Mouse (Mus musculus) testis, adult 2 months (tissue): Measurements from ENCODE around the gene Chst5.

ENCODE experiments used
- CTCF ChIP-seq: fragments of 200-500 bp; IDR thresholded peaks from 2 replicates; pipeline ENCODE4 v1.5.1; 2012; ENCODE audit warnings: low read depth, mild to moderate bottlenecking, inconsistent platforms, low read length, moderate library complexity; ENCODE audit not compliant: control insufficient read depth, insufficient read depth, insufficient replicate concordance
- POLR2A ChIP-seq: fragments of 200-500 bp; IDR thresholded peaks from 2 replicates; pipeline ENCODE4 v1.6.1; 2012; ENCODE audit warnings: low read depth, mild to moderate bottlenecking, inconsistent platforms, low read length, moderate library complexity; ENCODE audit not compliant: control insufficient read depth

DNA sequence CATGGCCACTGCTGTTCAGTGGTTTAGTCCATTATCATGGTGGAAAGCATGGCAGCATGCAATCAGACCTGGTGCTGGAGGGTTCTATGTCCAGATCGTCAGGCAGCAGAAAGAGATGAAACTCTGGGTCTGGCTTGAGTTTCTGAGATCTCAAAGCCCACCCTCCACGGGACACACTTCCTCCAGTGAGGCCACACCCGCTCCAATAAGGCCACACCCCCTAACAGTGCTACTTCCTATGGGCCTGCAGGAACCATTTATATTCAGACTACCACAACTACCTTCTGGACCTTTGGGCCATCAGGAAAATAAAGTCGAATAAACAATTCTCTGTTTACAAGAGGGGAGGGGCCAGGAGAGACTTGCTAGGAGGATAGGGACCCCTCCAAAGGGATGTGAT, 10.7 kb upstream of the Chst5 start:
- no peak for TF ChIP-seq CTCF
- TF ChIP-seq POLR2A, result no peak
